Mouse (Mus musculus) embryo, embryonic 10.5 days (tissue): Measurements from ENCODE around the gene Abca7.
A peak's percentile ranks its signal among the peaks of the same experiment; 100 is the strongest.

Experiments
- DNase-seq: peaks from one replicate; pipeline ENCODE4 v3.0.0-alpha.2; 2015; ENCODE audit warnings: low spot score

Abca7 gene

GRCm38 (mm10) chr10:79974087-79974486, 22.2 kb upstream of the Abca7 start:
- DNase-seq, result no peak

- no peak for DNase-seq
Measured at GRCm38 (mm10) chr10:79974668-79975067, 21.6 kb upstream of the Abca7 start.

- no peak for DNase-seq
Measured at GRCm38 (mm10) chr10:79976071-79976721, 20.1 kb upstream of the Abca7 start.

- no peak for DNase-seq
Measured at GRCm38 (mm10) chr10:79976722-79977107, 19.6 kb upstream of the Abca7 start.

- DNase-seq, result no peak
Measured at GRCm38 (mm10) chr10:79977324-79977723, 19.0 kb upstream of the Abca7 start.

GRCm38 (mm10) chr10:79978061-79978460, 18.2 kb upstream of the Abca7 start:
- DNase-seq, result no peak

GRCm38 (mm10) chr10:79979401-79980155, 16.7 kb upstream of the Abca7 start:
- no peak for DNase-seq

- DNase-seq, result no peak
Measured at GRCm38 (mm10) chr10:79983205-79983604, 13.1 kb upstream of the Abca7 start.

GRCm38 (mm10) chr10:79983670-79984069, 12.6 kb upstream of the Abca7 start:
- peak; percentile 72 for DNase-seq

GRCm38 (mm10) chr10:79984195-79984816, 12.0 kb upstream of the Abca7 start, which contains the start of gene Tmem259:
Tmem259 (minus strand) TSS chr10:79984330.
- peak; percentile 95 for DNase-seq

- peak; percentile 99 for DNase-seq
Measured at GRCm38 (mm10) chr10:79984871-79985270, 11.4 kb upstream of the Abca7 start.

GRCm38 (mm10) chr10:79985334-79986231, 10.7 kb upstream of the Abca7 start:
- peak; percentile 68 for DNase-seq

- no peak for DNase-seq
Measured at GRCm38 (mm10) chr10:79986232-79986878, 9.9 kb upstream of the Abca7 start.

GRCm38 (mm10) chr10:79986963-79987362, 9.3 kb upstream of the Abca7 start:
- peak; percentile 88 for DNase-seq

GRCm38 (mm10) chr10:79987771-79988505, 8.4 kb upstream of the Abca7 start:
- DNase-seq, result no peak

- peak; percentile 77 for DNase-seq
Measured at GRCm38 (mm10) chr10:79988506-79989271, 7.6 kb upstream of the Abca7 start, which contains the start of gene Cnn2. Cnn2 (plus strand) TSS chr10:79988584.

GRCm38 (mm10) chr10:79989272-79989786, 7.0 kb upstream of the Abca7 start:
- DNase-seq, result no peak

- peak; percentile 67 for DNase-seq
Measured at GRCm38 (mm10) chr10:79989870-79990269, 6.4 kb upstream of the Abca7 start.

- no peak for DNase-seq
Measured at GRCm38 (mm10) chr10:79991099-79991498, 5.2 kb upstream of the Abca7 start.

GRCm38 (mm10) chr10:79991548-79991947, 4.7 kb upstream of the Abca7 start:
- DNase-seq, result no peak
